Mouse (Mus musculus) spleen, adult 2 months (tissue): ENCODE measurements around the gene Mcm5.
A peak's percentile ranks its signal among the peaks of the same experiment; 100 is the strongest.

Experiments
- CTCF ChIP-seq: fragments of 200-500 bp; IDR thresholded peaks from 2 replicates; pipeline ENCODE4 v1.5.1; 2011; ENCODE audit warnings: mild to moderate bottlenecking, inconsistent platforms; ENCODE audit not compliant: insufficient read depth, insufficient read length, insufficient replicate concordance; ENCODE audit errors: extremely low read depth
- POLR2A ChIP-seq: fragments of 200-500 bp; IDR thresholded peaks from 2 replicates; pipeline ENCODE4 v1.6.1; 2011; ENCODE audit warnings: low read depth, low read length, inconsistent platforms

GRCm38 (mm10) chr8:75108527-75109235 is 688 bp upstream of the Mcm5 start:
- no peak for TF ChIP-seq POLR2A
- TF ChIP-seq CTCF = peak; percentile 97
